Mouse (Mus musculus) MEL (cell line): ENCODE measurements around the gene Fndc3b.

ENCODE experiments used
- CTCF ChIP-seq, 3 experiments: IDR thresholded peaks in 2 of 3; conservative IDR thresholded peaks in 1 of 3; 2 replicates each; pipeline ENCODE4 v1.5.1; 2011 to 2012; ENCODE audit warnings: low read length in 3 of 3, low read depth in 2 of 3, mild to moderate bottlenecking in 2 of 3, improper control_type of control experiment in 1 of 3, inconsistent platforms in 1 of 3, mixed read lengths in 1 of 3, moderate library complexity in 1 of 3; ENCODE audit not compliant: control insufficient read depth in 1 of 3, insufficient read depth in 1 of 3, poor library complexity in 1 of 3, severe bottlenecking in 1 of 3
- E2F4 ChIP-seq: IDR thresholded peaks from 2 replicates; pipeline ENCODE4 v1.6.1; 2011; ENCODE audit warnings: low read depth, low read length, improper control_type of control experiment, borderline replicate concordance
- EP300 ChIP-seq, 2 experiments: IDR thresholded peaks; 2 replicates each; pipeline ENCODE4 v1.6.1; 2011; ENCODE audit warnings: improper control_type of control experiment in 2 of 2, low read length in 2 of 2, low read depth in 1 of 2, mild to moderate bottlenecking in 1 of 2
- ETS1 ChIP-seq: IDR thresholded peaks from 2 replicates; pipeline ENCODE4 v1.6.1; 2012; ENCODE audit warnings: low read depth, mild to moderate bottlenecking, inconsistent platforms, low read length, improper control_type of control experiment, moderate library complexity
- GATA1 ChIP-seq: IDR thresholded peaks from 2 replicates; pipeline ENCODE4 v1.6.1; 2011; ENCODE audit warnings: low read depth, low read length, improper control_type of control experiment
- JUND ChIP-seq: IDR thresholded peaks from 2 replicates; pipeline ENCODE4 v1.6.1; 2011; ENCODE audit warnings: low read depth, mild to moderate bottlenecking, improper control_type of control experiment, low read length
- KAT2A ChIP-seq: conservative IDR thresholded peaks from 2 replicates; pipeline ENCODE4 v1.6.1; 2012; ENCODE audit warnings: low read depth, low read length, improper control_type of control experiment, inconsistent platforms
- MAX ChIP-seq: IDR thresholded peaks from 2 replicates; pipeline ENCODE4 v1.6.1; 2011; ENCODE audit warnings: low read length, improper control_type of control experiment
- NRF1 ChIP-seq: IDR thresholded peaks from 2 replicates; pipeline ENCODE4 v1.6.1; 2014; ENCODE audit warnings: low read depth, mild to moderate bottlenecking, inconsistent platforms, low read length, improper control_type of control experiment, moderate library complexity; ENCODE audit not compliant: poor library complexity, insufficient read depth, severe bottlenecking
- POLR2A ChIP-seq, 2 experiments: IDR thresholded peaks; 2 replicates each; pipeline ENCODE4 v1.6.1; 2011 to 2012; ENCODE audit warnings: low read length in 2 of 2, mild to moderate bottlenecking in 2 of 2, control low read depth in 1 of 2, improper control_type of control experiment in 1 of 2, low read depth in 1 of 2, moderate library complexity in 1 of 2; ENCODE audit not compliant: control insufficient read depth in 1 of 2, insufficient read depth in 1 of 2, poor library complexity in 1 of 2
- USF1 ChIP-seq: IDR thresholded peaks from 2 replicates; pipeline ENCODE4 v1.6.1; 2014; ENCODE audit warnings: low read depth, mild to moderate bottlenecking, inconsistent platforms, low read length, improper control_type of control experiment, moderate library complexity
- ZC3H11A ChIP-seq: IDR thresholded peaks from 2 replicates; pipeline ENCODE4 v1.6.1; 2012; ENCODE audit warnings: low read depth, mild to moderate bottlenecking, inconsistent platforms, low read length, improper control_type of control experiment
- ZKSCAN1 ChIP-seq: IDR thresholded peaks from 2 replicates; pipeline ENCODE4 v1.6.1; 2012; ENCODE audit warnings: low read depth, mild to moderate bottlenecking, inconsistent platforms, low read length, improper control_type of control experiment, moderate library complexity
- ZNF384 ChIP-seq: IDR thresholded peaks from 2 replicates; pipeline ENCODE4 v1.6.1; 2012; ENCODE audit warnings: low read depth, mild to moderate bottlenecking, inconsistent platforms, low read length, improper control_type of control experiment

GRCm38 (mm10) chr3:27421980-27422379 is 289.1 kb downstream of the Fndc3b start:
- no peak for TF ChIP-seq POLR2A (IDR thresholded peaks at IDR 0.05; ENCODE audit: control insufficient read depth in 1 of 2, insufficient read depth in 1 of 2, low read depth in 1 of 2, low read length in 2 of 2, poor library complexity in 1 of 2)
- TF ChIP-seq ZNF384: no peak
- TF ChIP-seq NRF1: no peak
- no peak for TF ChIP-seq CTCF (IDR thresholded peaks at IDR 0.05 in 2 of 3, conservative IDR thresholded peaks at IDR 0.05 in 1 of 3; ENCODE audit: control insufficient read depth in 1 of 3, insufficient read depth in 1 of 3, low read depth in 2 of 3, low read length in 3 of 3, poor library complexity in 1 of 3, severe bottlenecking in 1 of 3)
- TF ChIP-seq MAX: no peak
- no peak for TF ChIP-seq EP300 (IDR thresholded peaks at IDR 0.05; ENCODE audit: low read depth in 1 of 2, low read length in 2 of 2)
- TF ChIP-seq KAT2A: no peak
- no peak for TF ChIP-seq JUND
- no peak for TF ChIP-seq USF1
- TF ChIP-seq ZC3H11A: no peak
- no peak for TF ChIP-seq ZKSCAN1
- TF ChIP-seq GATA1: no peak
- no peak for TF ChIP-seq E2F4
- no peak for TF ChIP-seq ETS1
